Mouse (Mus musculus) embryonic fibroblast, embryonic 13.5 days (primary cell): ENCODE data around the gene Xpr1.

Experiments used
- CTCF ChIP-seq: IDR thresholded peaks from 2 replicates; pipeline ENCODE4 v1.5.1; 2011; ENCODE audit warnings: mild to moderate bottlenecking, control low read depth, low read length, moderate library complexity, borderline replicate concordance; ENCODE audit not compliant: insufficient read depth
- POLR2A ChIP-seq: IDR thresholded peaks from 2 replicates; pipeline ENCODE4 v1.6.1; 2011; ENCODE audit warnings: low read depth, mild to moderate bottlenecking, control low read depth, low read length, moderate library complexity

DNA sequence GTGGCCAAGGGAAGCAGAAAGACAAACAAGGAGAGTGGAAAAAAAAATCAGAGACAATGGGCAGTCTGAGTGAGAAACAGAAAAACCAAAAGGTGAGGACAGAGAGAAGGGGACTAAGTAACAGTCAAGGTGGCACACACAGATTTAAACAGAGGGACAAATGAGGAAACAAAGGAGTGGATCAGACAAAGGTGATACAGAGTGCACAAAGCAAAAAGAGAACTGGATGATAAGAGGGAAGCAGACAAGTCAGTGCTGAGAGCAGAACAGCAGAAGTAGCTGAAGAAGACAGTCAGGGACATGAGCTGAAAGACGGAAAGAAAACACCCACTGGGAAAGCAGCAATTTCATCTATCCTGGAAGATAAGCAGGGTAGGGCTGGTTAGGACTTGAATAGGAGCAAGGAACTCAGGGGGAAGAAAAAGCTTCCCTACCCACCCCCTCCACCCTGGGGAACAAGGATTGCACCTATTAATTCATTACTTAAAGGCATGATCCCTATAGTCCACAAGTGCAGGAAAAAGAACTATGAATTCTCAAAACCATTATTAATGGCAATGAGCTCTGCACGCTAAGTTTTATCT, 47.0 kb downstream of the Xpr1 start:
- TF ChIP-seq POLR2A (no peak), CTCF (no peak)
